In the genomic region with DNA sequence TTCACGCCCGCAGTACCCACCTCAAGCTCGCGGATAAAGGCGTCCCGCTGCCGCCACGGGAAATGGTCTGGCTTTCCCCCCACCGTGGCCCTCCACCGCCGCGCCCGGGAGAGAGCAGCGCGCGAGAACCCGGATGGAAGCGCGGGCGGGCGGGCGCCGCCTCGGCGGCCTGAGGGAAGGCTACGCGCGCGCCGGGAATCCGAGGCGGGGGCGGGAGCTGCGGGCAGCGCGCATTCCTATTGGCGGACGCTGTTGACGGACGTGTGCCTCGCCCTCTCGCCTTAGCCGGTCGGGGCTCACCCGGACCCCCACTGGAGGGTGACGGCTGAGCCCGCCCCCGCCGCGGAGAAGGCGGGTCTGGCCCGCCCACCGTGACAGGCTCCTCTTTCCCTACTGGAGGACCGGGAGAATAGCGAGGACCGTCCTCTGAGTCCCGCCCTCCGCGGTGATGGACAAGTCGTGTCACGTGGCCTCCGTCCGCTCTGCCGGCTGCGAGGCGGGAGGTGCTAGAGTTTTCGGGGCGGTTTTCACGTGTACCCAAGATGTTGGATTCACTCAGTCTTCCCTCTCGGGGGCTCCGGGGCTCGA, we compare ENCODE assay signal across 8 mouse cellular contexts. TPM values are rescaled to one million over a fixed set of nuclear protein-coding genes. Genes with fewer than 3 reads are reported as not detected.
DNase-seq lines count a peak whose midpoint lies in the region; ATAC-seq and TF ChIP-seq lines count a peak whose summit lies in the region.

No protein-coding gene starts in this region.

- TF ChIP-seq POLR2A in cortical plate, adult 2 months (IDR thresholded peaks at IDR 0.05; ENCODE audit: extremely low read depth, insufficient read depth, low read length) = peak; percentile 74

- peak; percentile 100 for DNase-seq in gastrocnemius, adult 8-10 months (ENCODE audit: low spot score in 2 of 2)
- DNase-seq in hindlimb bud, embryonic 11.5 days (ENCODE audit: extremely low spot score, low read depth, low spot score) = peak; percentile 89
- DNase-seq in left cerebral cortex, adult 8-10 months (ENCODE audit: low spot score in 2 of 2) = peak; percentile 98 to 100
- DNase-seq in right cerebral cortex, postnatal 10 days (ENCODE audit: low spot score in 2 of 2) = peak; percentile 99 to 100
- DNase-seq in urinary bladder, postnatal 25 days (ENCODE audit: low spot score) = peak; percentile 98

- peak overlapping the region; percentile 94 for H3K4me3 ChIP-seq in cortical plate, adult 2 months (ENCODE audit: insufficient read depth, low read length)
- H3K4me3 ChIP-seq in megakaryocyte, embryonic 14.5 days (replicated peaks) = peak overlapping the region; percentile 97

- H3K27ac ChIP-seq in cortical plate, adult 2 months (ENCODE audit: insufficient read depth, low read length) = peak overlapping the region; percentile 99

- TF ChIP-seq CTCF in cortical plate, adult 2 months (IDR thresholded peaks at IDR 0.05; ENCODE audit: extremely low read depth, insufficient read depth, low read length) = no peak

- H3K4me1 ChIP-seq in cortical plate, adult 2 months (ENCODE audit: control insufficient read depth, insufficient read depth, low read length) = peaks cover 1% of the 10 kb centered on the region; the same call in 1 of the 2 replicates
- H3K4me1 ChIP-seq in megakaryocyte, embryonic 14.5 days = peaks cover 40% of the 10 kb centered on the region

- H3K36me3 ChIP-seq in megakaryocyte, embryonic 14.5 days (replicated peaks; ENCODE audit: low read length) = no peaks in the 10 kb centered on the region

- peak; percentile 85 for ATAC-seq in activated CD4-positive, CD25-positive, alpha-beta regulatory T cell, adult 4 months

- no peaks in the 10 kb centered on the region for H3K9me3 ChIP-seq in megakaryocyte, embryonic 14.5 days

- H3K27me3 ChIP-seq in megakaryocyte, embryonic 14.5 days (replicated peaks) = no peaks in the 10 kb centered on the region

RNA-seq across cellular contexts. Expression of a gene that starts 33.1 kb away (rescaled TPM):
- polyA plus RNA-seq in activated CD4-positive, CD25-positive, alpha-beta regulatory T cell, adult 4 months (2017; shearing (Covaris generic)) = 1 to 10 TPM; 6.5 to 6.8 TPM
- polyA plus RNA-seq in cortical plate, adult 2 months (2012; rRNA removed) = 1.3 and 1.6 TPM in 2 replicates
- under 1 TPM in 1 of 4 experiments, not detected in 3; 0.44 TPM for total RNA-seq in gastrocnemius, adult 8-10 months (2022)
- 1 to 10 TPM; 1.6 to 2.5 (median 1.9) TPM for total RNA-seq in left cerebral cortex, adult 8-10 months (2022)
- polyA plus RNA-seq in megakaryocyte, embryonic 14.5 days (2012; ENCODE audit: insufficient read depth, low replicate concordance) = 0.40 TPM in 1 of 2 replicates, not detected in the other

RNA-seq across cellular contexts. Expression of a gene that starts 33.2 kb away (rescaled TPM):
- 10 to 100 TPM; 11.4 to 14.6 TPM for polyA plus RNA-seq in activated CD4-positive, CD25-positive, alpha-beta regulatory T cell, adult 4 months (2017; shearing (Covaris generic))
- 13.9 and 14.0 TPM in 2 replicates for polyA plus RNA-seq in cortical plate, adult 2 months (2012; rRNA removed)
- total RNA-seq in gastrocnemius, adult 8-10 months (2022) = 1 to 10 TPM; 3.0 to 3.9 (median 3.7) TPM
- total RNA-seq in left cerebral cortex, adult 8-10 months (2022) = 10 to 100 TPM; 23.0 to 26.4 (median 24.7) TPM
- 0.30 TPM in 1 of 2 replicates, not detected in the other for polyA plus RNA-seq in megakaryocyte, embryonic 14.5 days (2012; ENCODE audit: insufficient read depth, low replicate concordance)

Comparison
In these comparisons a context has a peak if more than half of its experiments do, and no peak if none do; other contexts are left out.
1. Peak in every context shown above with its lines: DNase-seq, ATAC-seq, H3K4me3 ChIP-seq and H3K27ac ChIP-seq.